Mouse (Mus musculus): Measurements from ENCODE around the gene Tmco3. TPM values are rescaled to one million over a fixed set of nuclear protein-coding genes. Genes with fewer than 3 reads are reported as not detected.

Tmco3 gene
- polyA plus RNA-seq, 1 experiment: 28.2 TPM

DNA sequence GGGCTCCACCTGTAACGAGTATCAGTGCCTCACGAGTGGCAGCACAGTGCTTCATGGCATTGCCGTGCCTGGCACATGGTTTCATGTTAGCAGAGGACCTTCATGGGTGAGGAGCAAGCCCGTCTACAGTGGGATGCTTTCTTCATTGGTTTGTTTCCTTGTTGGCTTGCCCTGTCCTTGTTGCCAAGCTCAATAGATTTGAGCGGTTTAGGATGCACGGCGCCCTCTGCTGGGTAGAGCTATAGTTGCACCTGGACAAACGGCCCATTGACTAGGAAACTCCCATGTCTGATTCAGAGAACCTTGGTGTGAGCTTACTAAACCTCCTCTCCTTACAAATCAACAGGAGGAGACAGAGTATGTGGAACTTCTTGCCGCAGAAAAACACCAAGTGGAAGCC, 4.4 kb downstream of the Tmco3 start:
- Histone ChIP-seq H3ac (ENCODE audit: control insufficient read depth, insufficient read length) (no peak overlapping the region), H3K4me2 (ENCODE audit: low read depth) (no peak overlapping the region), H3K36me3 (ENCODE audit: control insufficient read depth, insufficient read depth) (peaks cover 21% of the 10 kb centered on the region), H3K27me3 (ENCODE audit: control insufficient read depth, insufficient read depth, insufficient read length) (no peaks in the 10 kb centered on the region), H3K4me3 (no peak overlapping the region), H3K79me2 (ENCODE audit: control insufficient read depth, insufficient read depth) (no peaks in the 10 kb centered on the region)
- TF ChIP-seq E2F4 (IDR thresholded peaks at IDR 0.05; ENCODE audit: insufficient read depth): no peak
- no peak for TF ChIP-seq USF1 (IDR thresholded peaks at IDR 0.05; ENCODE audit: low read depth)
- TF ChIP-seq SRF (IDR thresholded peaks at IDR 0.05; ENCODE audit: control insufficient read depth, insufficient read length, low read depth): no peak
- no peak for TF ChIP-seq MAX (IDR thresholded peaks at IDR 0.05; ENCODE audit: low read depth)
- TF ChIP-seq TCF12 (IDR thresholded peaks at IDR 0.05; ENCODE audit: insufficient read depth, poor library complexity, severe bottlenecking): no peak
- no peak for TF ChIP-seq MYOG (IDR thresholded peaks at IDR 0.05; ENCODE audit: control insufficient read depth in 1 of 3, insufficient read depth in 1 of 3, insufficient read length in 2 of 3, low read depth in 2 of 3)
- TF ChIP-seq MYOD1 (IDR thresholded peaks at IDR 0.05; ENCODE audit: control insufficient read depth in 1 of 3, insufficient read length in 2 of 3, low read depth in 2 of 3): no peak
- no peak for TF ChIP-seq POLR2A (IDR thresholded peaks at IDR 0.05; ENCODE audit: insufficient read length, low read depth)
- no peak for TF ChIP-seq POLR2AphosphoS2 (IDR thresholded peaks at IDR 0.05; ENCODE audit: insufficient read length, low read depth)
- no peak for TF ChIP-seq REST (IDR thresholded peaks at IDR 0.05; ENCODE audit: insufficient read depth, insufficient read length)
- no peak for TF ChIP-seq CEBPB (IDR thresholded peaks at IDR 0.05; ENCODE audit: insufficient read depth, poor library complexity, severe bottlenecking)
- no peak for TF ChIP-seq TCF3 (IDR thresholded peaks at IDR 0.05; ENCODE audit: insufficient read length, low read depth)

GRCm38 (mm10) chr8:13293677-13294470, 5.9 kb downstream of the Tmco3 start:
- Histone ChIP-seq H3ac (ENCODE audit: control insufficient read depth, insufficient read length) (no peak overlapping the region), H3K4me2 (ENCODE audit: low read depth) (no peak overlapping the region), H3K79me2 (ENCODE audit: control insufficient read depth, insufficient read depth) (no peaks in the 10 kb centered on the region), H3K36me3 (ENCODE audit: control insufficient read depth, insufficient read depth) (peaks cover 24% of the 10 kb centered on the region), H3K27me3 (ENCODE audit: control insufficient read depth, insufficient read depth, insufficient read length) (no peaks in the 10 kb centered on the region), H3K4me3 (no peak overlapping the region)
- TF ChIP-seq POLR2AphosphoS2 (IDR thresholded peaks at IDR 0.05; ENCODE audit: insufficient read length, low read depth) (no peak), CEBPB (IDR thresholded peaks at IDR 0.05; ENCODE audit: insufficient read depth, poor library complexity, severe bottlenecking) (no peak), USF1 (IDR thresholded peaks at IDR 0.05; ENCODE audit: low read depth) (no peak), POLR2A (IDR thresholded peaks at IDR 0.05; ENCODE audit: insufficient read length, low read depth) (no peak), MYOD1 (IDR thresholded peaks at IDR 0.05; ENCODE audit: control insufficient read depth in 1 of 3, insufficient read length in 2 of 3, low read depth in 2 of 3) (no peak)

GRCm38 (mm10) chr8:13299571-13299970, 11.6 kb downstream of the Tmco3 start:
- Histone ChIP-seq H3ac (ENCODE audit: control insufficient read depth, insufficient read length) (no peak overlapping the region), H3K27me3 (ENCODE audit: control insufficient read depth, insufficient read depth, insufficient read length) (no peaks in the 10 kb centered on the region), H3K4me2 (ENCODE audit: low read depth) (no peak overlapping the region), H3K4me3 (no peak overlapping the region), H3K79me2 (ENCODE audit: control insufficient read depth, insufficient read depth) (no peaks in the 10 kb centered on the region), H3K36me3 (ENCODE audit: control insufficient read depth, insufficient read depth) (peaks cover 25% of the 10 kb centered on the region)
- TF ChIP-seq TCF3 (IDR thresholded peaks at IDR 0.05; ENCODE audit: insufficient read length, low read depth) (no peak), SRF (IDR thresholded peaks at IDR 0.05; ENCODE audit: control insufficient read depth, insufficient read length, low read depth) (no peak), TCF12 (IDR thresholded peaks at IDR 0.05; ENCODE audit: insufficient read depth, poor library complexity, severe bottlenecking) (no peak), REST (IDR thresholded peaks at IDR 0.05; ENCODE audit: insufficient read depth, insufficient read length) (no peak), USF1 (IDR thresholded peaks at IDR 0.05; ENCODE audit: low read depth) (no peak), POLR2AphosphoS2 (IDR thresholded peaks at IDR 0.05; ENCODE audit: insufficient read length, low read depth) (no peak), POLR2A (IDR thresholded peaks at IDR 0.05; ENCODE audit: insufficient read length, low read depth) (no peak), MYOD1 (IDR thresholded peaks at IDR 0.05; ENCODE audit: control insufficient read depth in 1 of 3, insufficient read length in 2 of 3, low read depth in 2 of 3) (no peak), MAX (IDR thresholded peaks at IDR 0.05; ENCODE audit: low read depth) (no peak)

- H3K4me2 ChIP-seq (ENCODE audit: low read depth): no peak overlapping the region
- no peak overlapping the region for H3ac ChIP-seq (ENCODE audit: control insufficient read depth, insufficient read length)
- peaks cover 17% of the 10 kb centered on the region for H3K36me3 ChIP-seq (ENCODE audit: control insufficient read depth, insufficient read depth)
- no peak overlapping the region for H3K4me3 ChIP-seq
- no peaks in the 10 kb centered on the region for H3K79me2 ChIP-seq (ENCODE audit: control insufficient read depth, insufficient read depth)
- TF ChIP-seq POLR2A (IDR thresholded peaks at IDR 0.05; ENCODE audit: insufficient read length, low read depth) (no peak), MYOG (IDR thresholded peaks at IDR 0.05; ENCODE audit: control insufficient read depth in 1 of 3, insufficient read depth in 1 of 3, insufficient read length in 2 of 3, low read depth in 2 of 3) (no peak), SRF (IDR thresholded peaks at IDR 0.05; ENCODE audit: control insufficient read depth, insufficient read length, low read depth) (no peak), REST (IDR thresholded peaks at IDR 0.05; ENCODE audit: insufficient read depth, insufficient read length) (no peak), MAX (IDR thresholded peaks at IDR 0.05; ENCODE audit: low read depth) (no peak)
- no peaks in the 10 kb centered on the region for H3K27me3 ChIP-seq (ENCODE audit: control insufficient read depth, insufficient read depth, insufficient read length)
Measured at GRCm38 (mm10) chr8:13301036-13301435, 13.0 kb downstream of the Tmco3 start.

GRCm38 (mm10) chr8:13305459-13305858, 17.5 kb downstream of the Tmco3 start:
- H3K27me3 ChIP-seq (ENCODE audit: control insufficient read depth, insufficient read depth, insufficient read length): no peaks in the 10 kb centered on the region
- peaks cover 4% of the 10 kb centered on the region for H3K36me3 ChIP-seq (ENCODE audit: control insufficient read depth, insufficient read depth)
- H3K79me2 ChIP-seq (ENCODE audit: control insufficient read depth, insufficient read depth): no peaks in the 10 kb centered on the region
- H3ac ChIP-seq (ENCODE audit: control insufficient read depth, insufficient read length): no peak overlapping the region
- H3K4me3 ChIP-seq: no peak overlapping the region
- TF ChIP-seq USF1 (IDR thresholded peaks at IDR 0.05; ENCODE audit: low read depth) (no peak), REST (IDR thresholded peaks at IDR 0.05; ENCODE audit: insufficient read depth, insufficient read length) (no peak), POLR2A (IDR thresholded peaks at IDR 0.05; ENCODE audit: insufficient read length, low read depth) (no peak), MYOD1 (IDR thresholded peaks at IDR 0.05; ENCODE audit: control insufficient read depth in 1 of 3, insufficient read length in 2 of 3, low read depth in 2 of 3) (no peak), E2F4 (IDR thresholded peaks at IDR 0.05; ENCODE audit: insufficient read depth) (no peak), MAX (IDR thresholded peaks at IDR 0.05; ENCODE audit: low read depth) (no peak), TCF12 (IDR thresholded peaks at IDR 0.05; ENCODE audit: insufficient read depth, poor library complexity, severe bottlenecking) (no peak), POLR2AphosphoS2 (IDR thresholded peaks at IDR 0.05; ENCODE audit: insufficient read length, low read depth) (no peak), MYOG (IDR thresholded peaks at IDR 0.05; ENCODE audit: control insufficient read depth in 1 of 3, insufficient read depth in 1 of 3, insufficient read length in 2 of 3, low read depth in 2 of 3) (no peak), SRF (IDR thresholded peaks at IDR 0.05; ENCODE audit: control insufficient read depth, insufficient read length, low read depth) (no peak), CEBPB (IDR thresholded peaks at IDR 0.05; ENCODE audit: insufficient read depth, poor library complexity, severe bottlenecking) (no peak), TCF3 (IDR thresholded peaks at IDR 0.05; ENCODE audit: insufficient read length, low read depth) (no peak)
- no peak overlapping the region for H3K4me2 ChIP-seq (ENCODE audit: low read depth)
